Mouse (Mus musculus) heart, adult 2 months (tissue): ENCODE results near the gene 1110059G10Rik. TPM values are rescaled to one million over a fixed set of nuclear protein-coding genes. Genes with fewer than 3 reads are reported as not detected.

Experiments used
- DNase-seq, 2 experiments: peaks; one replicate each; pipeline ENCODE4 v3.0.0; 2021
- H3K27ac ChIP-seq: fragments of 200-600 bp; 2 replicates; pipeline ENCODE4 v1.8.1; 2022
- H3K27me3 ChIP-seq: fragments of 200-500 bp; 2 replicates; pipeline ENCODE4 v1.6.1; 2012; ENCODE audit warnings: mild to moderate bottlenecking, low read length, inconsistent platforms, mixed read lengths; ENCODE audit not compliant: control insufficient read depth, insufficient read depth
- H3K36me3 ChIP-seq: fragments of 200-500 bp; 2 replicates; pipeline ENCODE4 v1.6.1; 2012; ENCODE audit warnings: low read length, inconsistent platforms; ENCODE audit not compliant: control insufficient read depth, insufficient read depth
- H3K4me1 ChIP-seq: fragments of 200-500 bp; 2 replicates; pipeline ENCODE4 v1.6.1; 2011; ENCODE audit warnings: low read length; ENCODE audit not compliant: control insufficient read depth, insufficient read depth
- H3K4me3 ChIP-seq: fragments of 200-600 bp; 2 replicates; pipeline ENCODE4 v1.8.1; 2022
- H3K79me2 ChIP-seq: fragments of 200-500 bp; replicated peaks from 2 replicates; pipeline ENCODE4 v1.6.1; 2012; ENCODE audit warnings: mild to moderate bottlenecking, inconsistent platforms, low read length, moderate library complexity, mixed read lengths; ENCODE audit not compliant: control insufficient read depth, insufficient read depth
- H3K9ac ChIP-seq: fragments of 200-500 bp; 2 replicates; pipeline ENCODE4 v1.6.1; 2012; ENCODE audit warnings: low read depth, mild to moderate bottlenecking, control low read depth, inconsistent platforms, low read length, mixed read lengths
- CTCF ChIP-seq: fragments of 200-600 bp; IDR thresholded peaks from 2 replicates; pipeline ENCODE4 v1.8.1; 2022; ENCODE audit warnings: antibody characterized with exemption, mild to moderate bottlenecking, moderate library complexity
- EP300 ChIP-seq: fragments of 200-500 bp; IDR thresholded peaks from 2 replicates; pipeline ENCODE4 v1.6.1; 2011; ENCODE audit warnings: low read depth, low read length, control low read depth; ENCODE audit not compliant: insufficient read depth
- POLR2A ChIP-seq: fragments of 200-500 bp; IDR thresholded peaks from 2 replicates; pipeline ENCODE4 v1.6.1; 2011; ENCODE audit warnings: mild to moderate bottlenecking, low read depth, low read length, control low read depth; ENCODE audit not compliant: insufficient read depth
- WGBS: fragments of 180-500 bp; shearing (Covaris S2); methylation state at CpG from one replicate; pipeline ENCODE4 v1.1.7; 2018; 5-methylcytosine and 5-hydroxymethylcytosine counted together
- intact Hi-C: fragments of 180-260 bp; cut with DNase I; formaldehyde crosslinking; loops from one replicate; pipeline ENCODE4 v1.15.1; 2025
- polyA plus RNA-seq: library from polyadenylated mRNA; depleted of rRNA; stranded (reverse); fragments of >200 nt; gene quantifications from 2 replicates; pipeline ENCODE4 v1.2.3, GENCODE M21; 2012; rRNA removed
- total RNA-seq, 2 experiments: library from RNA; stranded (reverse); gene quantifications; 2 replicates each; pipeline ENCODE4 v1.2.3; 2021

1110059G10Rik gene
- total and polyA plus RNA-seq, 3 experiments: 3.0 to 18.9 (median 16.1) TPM

DNA sequence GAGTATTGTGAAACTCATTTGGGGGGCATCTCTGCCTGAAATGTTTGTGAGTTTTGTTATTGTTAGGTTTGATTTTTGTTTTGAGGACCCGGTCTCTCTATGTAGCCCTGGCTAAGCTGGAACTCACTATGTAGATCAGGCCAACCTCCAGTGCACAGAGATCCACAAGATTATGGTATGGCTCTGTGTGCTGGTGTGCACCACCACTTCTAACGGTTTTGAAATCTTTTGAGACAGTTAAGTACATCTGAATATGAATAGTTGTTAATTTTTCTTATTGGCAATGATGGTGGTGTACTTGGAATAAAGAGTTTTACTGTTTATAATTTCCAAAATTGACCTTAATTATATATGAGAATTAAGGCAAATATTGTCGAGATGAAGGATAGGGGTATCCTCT is 28.4 kb downstream of the 1110059G10Rik start:
- DNase-seq: no peak
- peaks cover 2% of the 10 kb centered on the region for H3K36me3 ChIP-seq
- H3K27ac ChIP-seq: no peak overlapping the region
- 44% methylated on average over 3 of the region's 3 CpGs for whole genome bisulfite sequencing
- no peak overlapping the region for H3K9ac ChIP-seq
- H3K4me3 ChIP-seq: peak overlapping the region; percentile 72
- no peaks in the 10 kb centered on the region for H3K79me2 ChIP-seq
- TF ChIP-seq EP300 (no peak), POLR2A (no peak), CTCF (no peak)
- H3K27me3 ChIP-seq: no peaks in the 10 kb centered on the region
- intact Hi-C loops: loop anchor here (5.0 kb wide), 1 partner anchor 55 kb away; the partner anchor contains the start of gene Zfp445
- H3K4me1 ChIP-seq: no peaks in the 10 kb centered on the region; the same call in 1 of the 2 replicates

GRCm38 (mm10) chr9:122902717-122903535 is 47.9 kb downstream of the 1110059G10Rik start:
- H3K27me3 ChIP-seq: no peaks in the 10 kb centered on the region
- WGBS: 15% methylated on average over 32 of the region's 32 CpGs
- TF ChIP-seq POLR2A (no peak), CTCF (no peak), EP300 (no peak)
- no peaks in the 10 kb centered on the region for H3K36me3 ChIP-seq
- H3K4me1 ChIP-seq: no peaks in the 10 kb centered on the region
- no peak overlapping the region for H3K27ac ChIP-seq
- intact Hi-C loops: no loop called here
- no peaks in the 10 kb centered on the region for H3K79me2 ChIP-seq
- DNase-seq: peak; percentile 37 to 53
- peak overlapping the region; percentile 62 for H3K9ac ChIP-seq
- H3K4me3 ChIP-seq: peak overlapping the region; percentile 54

DNA sequence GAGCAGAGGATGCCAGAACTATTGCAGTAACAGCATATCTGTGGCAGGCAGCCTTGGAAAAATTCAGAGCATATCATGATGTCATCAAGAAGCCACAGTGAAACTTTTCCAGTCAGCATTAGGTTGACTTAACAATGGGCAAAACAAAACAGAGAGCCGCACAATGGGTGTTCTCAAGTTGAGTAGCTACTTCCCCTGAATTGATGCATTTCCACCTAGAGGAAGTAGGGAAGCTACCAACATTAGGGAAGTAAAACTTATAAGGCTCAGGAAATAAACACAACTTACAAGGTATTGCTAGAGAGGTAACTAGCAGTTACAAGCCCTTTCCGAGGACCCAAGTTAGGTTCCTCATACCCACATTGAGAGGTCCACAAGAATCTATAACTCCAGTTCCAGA is 49.8 kb downstream of the 1110059G10Rik start:
- H3K36me3 ChIP-seq: no peaks in the 10 kb centered on the region
- H3K4me3 ChIP-seq: no peak overlapping the region
- no peak overlapping the region for H3K9ac ChIP-seq
- 72% methylated on average over 2 of the region's 2 CpGs for WGBS
- no peaks in the 10 kb centered on the region for H3K4me1 ChIP-seq
- DNase-seq: no peak
- H3K79me2 ChIP-seq: no peaks in the 10 kb centered on the region
- H3K27me3 ChIP-seq: no peaks in the 10 kb centered on the region
- intact Hi-C loops: no loop called here
- TF ChIP-seq EP300 (no peak), CTCF (no peak), POLR2A (no peak)
- no peak overlapping the region for H3K27ac ChIP-seq

Other genes with a start within 250 kb of the 1110059G10Rik start
- not detected for gene Topaz1, start 203.7 kb downstream of the 1110059G10Rik start, total RNA-seq
- not detected in 2 replicates for gene Topaz1, start 203.7 kb downstream of the 1110059G10Rik start, polyA plus RNA-seq
- gene Tcaim, start 145.5 kb downstream of the 1110059G10Rik start, total RNA-seq: 10 to 100 TPM; 46.9 to 56.5 TPM
- gene Tcaim, start 145.5 kb downstream of the 1110059G10Rik start, polyA plus RNA-seq: 20.4 and 33.4 TPM in 2 replicates
- gene Gm35549, start 107.0 kb downstream of the 1110059G10Rik start, total RNA-seq: not detected
- gene Gm35549, start 107.0 kb downstream of the 1110059G10Rik start, polyA plus RNA-seq: not detected in 2 replicates
- 100 to 1,000 TPM in 1 of 2 experiments, 10 to 100 TPM in 1; 64.6 to 100 TPM for gene Zfp445, start 85.0 kb downstream of the 1110059G10Rik start, total RNA-seq
- 31.1 and 79.7 TPM in 2 replicates for gene Zfp445, start 85.0 kb downstream of the 1110059G10Rik start, polyA plus RNA-seq
- 1 to 10 TPM; 4.7 to 5.9 TPM for gene Zkscan7, start 65.3 kb downstream of the 1110059G10Rik start, total RNA-seq
- 2.6 and 4.1 TPM in 2 replicates for gene Zkscan7, start 65.3 kb downstream of the 1110059G10Rik start, polyA plus RNA-seq
- 1 to 10 TPM; 1.7 to 2.1 TPM for gene Zfp105, start 27.9 kb downstream of the 1110059G10Rik start, total RNA-seq
- 0.86 and 0.91 TPM in 2 replicates for gene Zfp105, start 27.9 kb downstream of the 1110059G10Rik start, polyA plus RNA-seq
- under 1 TPM; 0.13 to 0.34 TPM for gene Kif15, start within 50 bp of the 1110059G10Rik start, total RNA-seq
- gene Kif15, start within 50 bp of the 1110059G10Rik start, polyA plus RNA-seq: 0.21 and 1.3 TPM in 2 replicates
- gene Tmem42, start 70.3 kb upstream of the 1110059G10Rik start, total RNA-seq: 10 to 100 TPM; 12.2 to 12.9 TPM
- gene Tmem42, start 70.3 kb upstream of the 1110059G10Rik start, polyA plus RNA-seq: 15.3 and 22.5 TPM in 2 replicates
- gene Tgm4, start 83.7 kb upstream of the 1110059G10Rik start, total RNA-seq: not detected
- gene Tgm4, start 83.7 kb upstream of the 1110059G10Rik start, polyA plus RNA-seq: 0.23 TPM in 1 of 2 replicates, not detected in the other
- gene Zdhhc3, start 162.2 kb upstream of the 1110059G10Rik start, total RNA-seq: 10 to 100 TPM; 36.7 to 42.8 TPM
- gene Zdhhc3, start 162.2 kb upstream of the 1110059G10Rik start, polyA plus RNA-seq: 57.8 and 66.2 TPM in 2 replicates
- 10 to 100 TPM; 26.7 to 27.9 TPM for gene Exosc7, start 162.2 kb upstream of the 1110059G10Rik start, total RNA-seq
- 19.8 and 34.5 TPM in 2 replicates for gene Exosc7, start 162.2 kb upstream of the 1110059G10Rik start, polyA plus RNA-seq
- 10 to 100 TPM; 47.0 to 71.1 TPM for gene Clec3b, start 199.9 kb upstream of the 1110059G10Rik start, total RNA-seq
- gene Clec3b, start 199.9 kb upstream of the 1110059G10Rik start, polyA plus RNA-seq: 60.6 and 62.3 TPM in 2 replicates